Mouse (Mus musculus) liver, adult 2 months (tissue): Measurements from ENCODE around the gene Fnbp1l. TPM values are rescaled to one million over a fixed set of nuclear protein-coding genes. Genes with fewer than 3 reads are reported as not detected.

ENCODE experiments used
- DNase-seq: peaks from one replicate; pipeline ENCODE4 v3.0.0-alpha.2; 2011; ENCODE audit warnings: low read depth, low spot score; ENCODE audit errors: extremely low read depth
- H3K27ac ChIP-seq: fragments of 200-500 bp; replicated peaks from 2 replicates; pipeline ENCODE4 v1.5.1; 2012; ENCODE audit warnings: low read depth, mild to moderate bottlenecking, control low read depth, inconsistent platforms, low read length; ENCODE audit not compliant: insufficient read depth
- H3K27me3 ChIP-seq: fragments of 200-500 bp; 2 replicates; pipeline ENCODE4 v1.6.1; 2012; ENCODE audit warnings: mild to moderate bottlenecking, moderate library complexity, low read length, inconsistent platforms; ENCODE audit not compliant: control insufficient read depth, insufficient read depth
- H3K36me3 ChIP-seq: fragments of 200-500 bp; 2 replicates; pipeline ENCODE4 v1.6.1; 2012; ENCODE audit warnings: low read length, inconsistent platforms; ENCODE audit not compliant: control insufficient read depth, insufficient read depth
- H3K4me1 ChIP-seq: fragments of 200-500 bp; 2 replicates; pipeline ENCODE4 v1.6.1; 2011; ENCODE audit warnings: low read length; ENCODE audit not compliant: control insufficient read depth, insufficient read depth
- H3K4me3 ChIP-seq: fragments of 200-500 bp; 2 replicates; pipeline ENCODE4 v1.5.1; 2011; ENCODE audit warnings: low read depth, mild to moderate bottlenecking, control low read depth, low read length, moderate library complexity; ENCODE audit not compliant: insufficient read depth
- H3K79me2 ChIP-seq: fragments of 200-500 bp; 2 replicates; pipeline ENCODE4 v1.6.1; 2012; ENCODE audit warnings: inconsistent platforms, mild to moderate bottlenecking, low read length, moderate library complexity; ENCODE audit not compliant: control insufficient read depth, insufficient read depth
- H3K9ac ChIP-seq: fragments of 200-500 bp; 2 replicates; pipeline ENCODE4 v1.6.1; 2012; ENCODE audit warnings: low read depth, mild to moderate bottlenecking, control low read depth, inconsistent platforms, low read length
- CTCF ChIP-seq: fragments of 200-500 bp; IDR thresholded peaks from 2 replicates; pipeline ENCODE4 v1.5.1; 2011; ENCODE audit warnings: low read depth, low read length, control low read depth
- POLR2A ChIP-seq: fragments of 200-500 bp; IDR thresholded peaks from 2 replicates; pipeline ENCODE4 v1.6.1; 2011; ENCODE audit warnings: low read length, control low read depth; ENCODE audit not compliant: insufficient read depth; ENCODE audit errors: extremely low read depth
- WGBS: fragments of 180-500 bp; shearing (Covaris S2); methylation state at CpG from one replicate; pipeline ENCODE4 v1.1.7; 2018; 5-methylcytosine and 5-hydroxymethylcytosine counted together
- polyA plus RNA-seq: library from polyadenylated mRNA; depleted of rRNA; stranded (reverse); fragments of >200 nt; gene quantifications from 2 replicates; pipeline ENCODE4 v1.2.3, GENCODE M21; 2012
- total RNA-seq: library from RNA; depleted of rRNA; stranded (reverse); fragments of >200 nt; gene quantifications from 2 replicates; pipeline ENCODE4 v1.2.3, GENCODE M21; 2014

Gene Fnbp1l
- total and polyA plus RNA-seq, 2 experiments = 3.1 to 8.7 TPM

GRCm38 (mm10) chr3:122518231-122518736 lies 101.2 kb downstream of the Fnbp1l start:
- WGBS = 87% methylated on average over 9 of the region's 9 CpGs
- H3K36me3 ChIP-seq = peaks cover 21% of the 10 kb centered on the region
- H3K27me3 ChIP-seq = no peaks in the 10 kb centered on the region
- H3K4me3 ChIP-seq = no peak overlapping the region
- DNase-seq = no peak
- peaks cover 14% of the 10 kb centered on the region; the same call in 1 of the 2 replicates for H3K79me2 ChIP-seq
- no peak overlapping the region for H3K9ac ChIP-seq
- H3K4me1 ChIP-seq = no peaks in the 10 kb centered on the region
- no peak overlapping the region for H3K27ac ChIP-seq
- TF ChIP-seq POLR2A (no peak), CTCF (no peak)

- WGBS = 68% methylated on average over 4 of the region's 4 CpGs
- TF ChIP-seq POLR2A (no peak), CTCF (no peak)
- no peak for DNase-seq
- peaks cover 2% of the 10 kb centered on the region for H3K4me1 ChIP-seq
- H3K4me3 ChIP-seq = no peak overlapping the region
- no peak overlapping the region for H3K9ac ChIP-seq
- H3K27ac ChIP-seq = no peak overlapping the region
- no peaks in the 10 kb centered on the region for H3K27me3 ChIP-seq
- H3K36me3 ChIP-seq = peaks cover 18% of the 10 kb centered on the region
- H3K79me2 ChIP-seq = peaks cover 14% of the 10 kb centered on the region; the same call in 1 of the 2 replicates
Measured at GRCm38 (mm10) chr3:122517726-122518125, 101.8 kb downstream of the Fnbp1l start.

- WGBS = 76% methylated on average over 3 of the region's 3 CpGs
Measured at GRCm38 (mm10) chr3:122516327-122516695, 103.2 kb downstream of the Fnbp1l start.

GRCm38 (mm10) chr3:122515568-122516326 lies 103.8 kb downstream of the Fnbp1l start:
- peaks cover 12% of the 10 kb centered on the region; the same call in 1 of the 2 replicates for H3K79me2 ChIP-seq
- DNase-seq = no peak
- no peak overlapping the region for H3K9ac ChIP-seq
- peaks cover 18% of the 10 kb centered on the region for H3K4me1 ChIP-seq
- TF ChIP-seq CTCF = 0 out of 2 replicates have a peak, but pooled peaks have one; percentile 8
- TF ChIP-seq POLR2A = no peak
- H3K27ac ChIP-seq = no peak overlapping the region
- H3K36me3 ChIP-seq = peaks cover 9% of the 10 kb centered on the region; the same call in 1 of the 2 replicates
- WGBS = 70% methylated on average over 6 of the region's 6 CpGs
- H3K27me3 ChIP-seq = no peaks in the 10 kb centered on the region
- no peak overlapping the region for H3K4me3 ChIP-seq

More at GRCm38 (mm10) chr3:122516327-122516695, 103.2 kb downstream of the Fnbp1l start:
- DNase-seq = no peak
- no peak overlapping the region for H3K9ac ChIP-seq
- peaks cover 14% of the 10 kb centered on the region; the same call in 1 of the 2 replicates for H3K79me2 ChIP-seq
- no peaks in the 10 kb centered on the region for H3K27me3 ChIP-seq
- H3K4me3 ChIP-seq = no peak overlapping the region
- no peak overlapping the region for H3K27ac ChIP-seq
- peaks cover 13% of the 10 kb centered on the region for H3K4me1 ChIP-seq
- TF ChIP-seq POLR2A (no peak), CTCF (no peak)
- H3K36me3 ChIP-seq = peaks cover 14% of the 10 kb centered on the region; the same call in 1 of the 2 replicates

- Histone ChIP-seq H3K9ac (peak overlapping the region; percentile 53), H3K4me3 (peak overlapping the region; percentile 40), H3K36me3 (peaks cover 4% of the 10 kb centered on the region; the same call in 1 of the 2 replicates), H3K27ac (peak overlapping the region; percentile 99), H3K27me3 (no peaks in the 10 kb centered on the region), H3K79me2 (peaks cover 12% of the 10 kb centered on the region; the same call in 1 of the 2 replicates), H3K4me1 (peaks cover 32% of the 10 kb centered on the region)
- peak; percentile 89 for DNase-seq
- TF ChIP-seq CTCF (no peak), POLR2A (no peak)
- WGBS = 30% methylated on average over 16 of the region's 16 CpGs
Measured at GRCm38 (mm10) chr3:122512725-122513375, 106.7 kb downstream of the Fnbp1l start.
